Mouse (Mus musculus): Measurements from ENCODE around the gene Gzf1. TPM values are rescaled to one million over a fixed set of nuclear protein-coding genes. Genes with fewer than 3 reads are reported as not detected.

Gene Gzf1
- polyA plus RNA-seq, 1 experiment: 10.1 TPM

GRCm38 (mm10) chr2:148684972-148685371 is 4.1 kb downstream of the Gzf1 start:
- 82% methylated on average over 2 of the region's 2 CpGs for WGBS
- Histone ChIP-seq H3K27me3 (replicated peaks; ENCODE audit: control insufficient read depth, insufficient read depth, low read length) (no peaks in the 10 kb centered on the region), H3K4me1 (ENCODE audit: control insufficient read depth, insufficient read depth, low read length) (peaks cover 14% of the 10 kb centered on the region; the same call in 1 of the 2 replicates), H3K27ac (ENCODE audit: insufficient read depth, low read depth, low read length) (no peak overlapping the region), H3K36me3 (ENCODE audit: control insufficient read depth, insufficient read depth, low read length) (peaks cover 2% of the 10 kb centered on the region; the same call in 1 of the 2 replicates), H3K4me3 (ENCODE audit: insufficient read depth, low read depth, low read length) (no peak overlapping the region)
- TF ChIP-seq POLR2A (IDR thresholded peaks at IDR 0.05; ENCODE audit: low read depth, low read length) (no peak), CTCF (conservative IDR thresholded peaks at IDR 0.05; ENCODE audit: insufficient read depth, insufficient read length, low read depth, low read length) (no peak)
- DNase-seq: no peak

- no peak for TF ChIP-seq CTCF (conservative IDR thresholded peaks at IDR 0.05; ENCODE audit: insufficient read depth, insufficient read length, low read depth, low read length)
- no peak for TF ChIP-seq POLR2A (IDR thresholded peaks at IDR 0.05; ENCODE audit: low read depth, low read length)
- no peak overlapping the region for H3K27ac ChIP-seq (ENCODE audit: insufficient read depth, low read depth, low read length)
- H3K36me3 ChIP-seq (ENCODE audit: control insufficient read depth, insufficient read depth, low read length): peaks cover 5% of the 10 kb centered on the region
- H3K4me1 ChIP-seq (ENCODE audit: control insufficient read depth, insufficient read depth, low read length): peaks cover 17% of the 10 kb centered on the region; the same call in 1 of the 2 replicates
- DNase-seq: peak; percentile 14
- 60% methylated on average over 3 of the region's 3 CpGs for WGBS
- H3K4me3 ChIP-seq (ENCODE audit: insufficient read depth, low read depth, low read length): no peak overlapping the region
- H3K27me3 ChIP-seq (replicated peaks; ENCODE audit: control insufficient read depth, insufficient read depth, low read length): no peaks in the 10 kb centered on the region
These were observed 4.9 kb downstream of the Gzf1 start for GRCm38 (mm10) chr2:148685709-148686108.

- no peaks in the 10 kb centered on the region for H3K27me3 ChIP-seq (replicated peaks; ENCODE audit: control insufficient read depth, insufficient read depth, low read length)
- no peak overlapping the region for H3K27ac ChIP-seq (ENCODE audit: insufficient read depth, low read depth, low read length)
- DNase-seq: no peak
- 87% methylated on average over 1 of the region's 1 CpGs for WGBS
- H3K4me3 ChIP-seq (ENCODE audit: insufficient read depth, low read depth, low read length): no peak overlapping the region
- H3K4me1 ChIP-seq (ENCODE audit: control insufficient read depth, insufficient read depth, low read length): peaks cover 19% of the 10 kb centered on the region; the same call in 1 of the 2 replicates
- peaks cover 5% of the 10 kb centered on the region for H3K36me3 ChIP-seq (ENCODE audit: control insufficient read depth, insufficient read depth, low read length)
- no peak for TF ChIP-seq CTCF (conservative IDR thresholded peaks at IDR 0.05; ENCODE audit: insufficient read depth, insufficient read length, low read depth, low read length)
- no peak for TF ChIP-seq POLR2A (IDR thresholded peaks at IDR 0.05; ENCODE audit: low read depth, low read length)
These were observed 6.0 kb downstream of the Gzf1 start for GRCm38 (mm10) chr2:148686862-148687261.

- no peak for TF ChIP-seq CTCF (conservative IDR thresholded peaks at IDR 0.05; ENCODE audit: insufficient read depth, insufficient read length, low read depth, low read length)
- TF ChIP-seq POLR2A (IDR thresholded peaks at IDR 0.05; ENCODE audit: low read depth, low read length): no peak
- Histone ChIP-seq H3K4me3 (ENCODE audit: insufficient read depth, low read depth, low read length) (no peak overlapping the region), H3K36me3 (ENCODE audit: control insufficient read depth, insufficient read depth, low read length) (peaks cover 5% of the 10 kb centered on the region), H3K27ac (ENCODE audit: insufficient read depth, low read depth, low read length) (peak overlapping the region; percentile 60), H3K4me1 (ENCODE audit: control insufficient read depth, insufficient read depth, low read length) (peaks cover 14% of the 10 kb centered on the region; the same call in 1 of the 2 replicates), H3K27me3 (replicated peaks; ENCODE audit: control insufficient read depth, insufficient read depth, low read length) (no peaks in the 10 kb centered on the region)
- WGBS: 46% methylated on average over 5 of the region's 5 CpGs
- DNase-seq: peak; percentile 86
These were observed 7.1 kb downstream of the Gzf1 start for GRCm38 (mm10) chr2:148687971-148688370.

GRCm38 (mm10) chr2:148689444-148690140 is 8.8 kb downstream of the Gzf1 start:
- Histone ChIP-seq H3K4me3 (ENCODE audit: insufficient read depth, low read depth, low read length) (no peak overlapping the region), H3K27me3 (replicated peaks; ENCODE audit: control insufficient read depth, insufficient read depth, low read length) (no peaks in the 10 kb centered on the region), H3K36me3 (ENCODE audit: control insufficient read depth, insufficient read depth, low read length) (peaks cover 4% of the 10 kb centered on the region), H3K27ac (ENCODE audit: insufficient read depth, low read depth, low read length) (no peak overlapping the region), H3K4me1 (ENCODE audit: control insufficient read depth, insufficient read depth, low read length) (peaks cover 17% of the 10 kb centered on the region; the same call in 1 of the 2 replicates)
- DNase-seq: no peak
- 88% methylated on average over 6 of the region's 6 CpGs for WGBS
- TF ChIP-seq POLR2A (IDR thresholded peaks at IDR 0.05; ENCODE audit: low read depth, low read length): no peak
- no peak for TF ChIP-seq CTCF (conservative IDR thresholded peaks at IDR 0.05; ENCODE audit: insufficient read depth, insufficient read length, low read depth, low read length)

GRCm38 (mm10) chr2:148690291-148690690 is 9.5 kb downstream of the Gzf1 start:
- DNase-seq: no peak
- H3K27me3 ChIP-seq (replicated peaks; ENCODE audit: control insufficient read depth, insufficient read depth, low read length): no peaks in the 10 kb centered on the region
- peaks cover 17% of the 10 kb centered on the region; the same call in 1 of the 2 replicates for H3K4me1 ChIP-seq (ENCODE audit: control insufficient read depth, insufficient read depth, low read length)
- no peak for TF ChIP-seq CTCF (conservative IDR thresholded peaks at IDR 0.05; ENCODE audit: insufficient read depth, insufficient read length, low read depth, low read length)
- no peak for TF ChIP-seq POLR2A (IDR thresholded peaks at IDR 0.05; ENCODE audit: low read depth, low read length)
- H3K36me3 ChIP-seq (ENCODE audit: control insufficient read depth, insufficient read depth, low read length): peaks cover 10% of the 10 kb centered on the region
- no peak overlapping the region for H3K27ac ChIP-seq (ENCODE audit: insufficient read depth, low read depth, low read length)
- 75% methylated on average over 3 of the region's 3 CpGs for WGBS
- H3K4me3 ChIP-seq (ENCODE audit: insufficient read depth, low read depth, low read length): no peak overlapping the region

GRCm38 (mm10) chr2:148690781-148691180 is 10.0 kb downstream of the Gzf1 start:
- TF ChIP-seq POLR2A (IDR thresholded peaks at IDR 0.05; ENCODE audit: low read depth, low read length): no peak
- TF ChIP-seq CTCF (conservative IDR thresholded peaks at IDR 0.05; ENCODE audit: insufficient read depth, insufficient read length, low read depth, low read length): no peak
- Histone ChIP-seq H3K4me3 (ENCODE audit: insufficient read depth, low read depth, low read length) (no peak overlapping the region), H3K4me1 (ENCODE audit: control insufficient read depth, insufficient read depth, low read length) (peaks cover 17% of the 10 kb centered on the region; the same call in 1 of the 2 replicates), H3K36me3 (ENCODE audit: control insufficient read depth, insufficient read depth, low read length) (peaks cover 12% of the 10 kb centered on the region), H3K27ac (ENCODE audit: insufficient read depth, low read depth, low read length) (peak overlapping the region; percentile 75; the same call in 1 of the 2 replicates), H3K27me3 (replicated peaks; ENCODE audit: control insufficient read depth, insufficient read depth, low read length) (no peaks in the 10 kb centered on the region)
- 81% methylated on average over 5 of the region's 5 CpGs for WGBS
- DNase-seq: peak; percentile 26
